Mouse (Mus musculus): ENCODE measurements around the gene Dennd1b.

The Dennd1b gene

GRCm38 (mm10) chr1:139180481-139181149 lies 217.4 kb downstream of the Dennd1b start:
- no peak for DNase-seq (ENCODE audit: low read depth, low spot score)

GRCm38 (mm10) chr1:139192635-139193034 lies 229.4 kb downstream of the Dennd1b start:
- DNase-seq (ENCODE audit: low read depth, low spot score): no peak

- DNase-seq (ENCODE audit: low read depth, low spot score): peak; percentile 29
Observed at GRCm38 (mm10) chr1:139194011-139194410, 230.8 kb downstream of the Dennd1b start.

DNA sequence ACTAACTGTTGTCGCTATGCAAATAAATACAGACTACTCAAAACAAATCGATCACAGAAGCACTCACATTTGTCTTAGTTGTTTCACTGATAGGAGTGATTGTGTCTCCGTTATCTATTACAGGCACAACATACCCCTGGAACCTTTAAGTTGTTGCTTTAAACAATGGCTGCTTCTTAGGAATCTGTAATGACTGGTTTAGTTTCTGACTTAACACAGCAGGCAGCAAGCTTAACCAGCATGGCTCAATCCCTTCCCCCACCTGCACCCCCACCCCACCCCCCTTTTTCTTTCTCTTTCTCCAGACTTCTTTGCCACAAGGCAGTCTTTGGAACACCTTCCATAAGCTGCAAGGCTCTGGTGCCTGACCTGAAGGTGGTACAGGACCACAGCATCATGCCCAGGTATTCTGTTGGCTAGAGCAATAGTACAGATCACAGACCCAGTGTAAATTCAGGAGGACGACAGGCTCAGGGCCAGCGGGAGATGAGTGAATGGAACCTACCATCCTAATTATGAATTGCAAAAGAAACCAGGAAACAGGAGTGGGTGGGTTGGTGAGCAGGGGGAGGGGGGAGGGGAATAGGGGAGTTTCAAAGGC lies 231.3 kb downstream of the Dennd1b start:
- no peak for DNase-seq (ENCODE audit: low read depth, low spot score)

DNA sequence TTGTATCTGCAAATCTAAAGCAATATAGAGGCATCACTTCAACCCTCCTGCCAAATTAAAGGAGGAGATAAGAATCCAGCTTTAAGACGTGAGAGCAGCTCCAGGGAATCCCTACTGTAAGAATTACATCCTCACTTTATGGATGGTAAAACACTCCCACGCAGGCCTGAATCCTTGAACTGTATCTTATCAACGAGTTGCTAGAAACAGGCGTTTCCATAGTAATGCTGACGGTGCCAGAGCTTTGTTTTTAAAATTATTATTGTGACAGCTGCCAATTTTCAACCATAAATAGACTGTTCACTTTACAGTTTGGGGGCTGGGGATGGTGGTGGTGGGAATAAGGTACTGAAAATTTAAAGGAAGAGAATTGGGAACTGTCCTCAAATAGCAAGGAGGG lies 239.8 kb downstream of the Dennd1b start:
- DNase-seq (ENCODE audit: low read depth, low spot score): no peak

- no peak for DNase-seq (ENCODE audit: low read depth, low spot score)
Observed at GRCm38 (mm10) chr1:139206259-139206658, 243.0 kb downstream of the Dennd1b start.

GRCm38 (mm10) chr1:139209796-139210195 lies 246.6 kb downstream of the Dennd1b start:
- peak; percentile 33 for DNase-seq (ENCODE audit: low read depth, low spot score)

DNA sequence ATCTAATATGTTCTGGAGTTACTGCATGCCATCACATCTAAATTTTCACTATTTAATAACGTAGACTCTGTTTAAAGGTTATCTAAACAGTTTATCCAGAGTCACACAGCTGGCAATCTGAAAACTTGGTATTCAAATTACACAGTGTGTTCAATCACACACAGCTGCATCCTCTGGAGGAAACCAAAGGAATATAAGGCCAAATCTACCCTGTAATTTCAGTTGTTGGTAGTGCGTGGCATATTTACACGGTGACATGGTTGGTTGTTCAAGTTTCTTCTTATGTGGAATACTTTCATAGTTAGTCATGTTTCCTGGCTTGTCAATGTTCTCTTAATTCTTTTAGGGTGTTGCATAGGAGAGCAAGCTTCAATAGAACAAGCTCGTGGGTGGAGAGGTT lies 247.3 kb downstream of the Dennd1b start:
- DNase-seq (ENCODE audit: low read depth, low spot score): no peak

DNA sequence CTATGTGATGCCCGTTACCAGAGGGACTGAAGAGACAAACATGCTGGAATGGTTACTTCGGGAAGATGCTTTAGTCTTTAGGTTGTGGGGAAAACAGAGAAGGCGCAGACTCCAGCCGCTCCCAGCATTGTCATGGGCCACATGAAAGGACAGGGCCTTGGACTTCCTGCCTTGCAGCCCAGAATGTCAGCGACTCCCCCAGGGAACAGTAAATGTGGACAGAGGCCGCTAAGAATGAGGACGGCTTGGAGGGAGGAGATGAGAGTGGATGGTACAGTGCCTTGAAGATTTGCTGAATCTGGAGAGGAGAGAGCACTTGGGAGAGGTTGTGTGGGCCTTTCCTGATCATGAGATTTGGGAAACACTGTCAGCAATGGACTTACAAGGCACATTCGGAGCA lies 252.1 kb downstream of the Dennd1b start:
- DNase-seq (ENCODE audit: low read depth, low spot score): no peak

DNA sequence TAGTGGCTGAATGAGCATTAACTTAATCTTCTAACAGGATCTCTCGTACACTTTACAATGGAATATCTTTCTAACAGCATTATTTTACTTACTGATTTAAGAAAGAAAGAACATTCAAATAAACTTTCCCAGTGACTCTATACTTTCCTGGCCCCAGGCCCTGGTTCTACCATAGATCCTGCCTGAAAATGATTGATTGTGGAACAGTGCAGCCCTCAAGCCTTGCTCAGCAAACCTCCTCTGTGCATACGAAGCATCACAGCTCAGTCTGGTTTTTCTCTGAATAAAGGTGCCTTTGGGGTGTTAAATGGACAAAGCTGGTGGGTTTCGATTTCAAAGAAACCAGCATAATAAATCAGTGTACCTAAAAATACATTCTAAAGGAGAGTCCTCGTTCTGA lies 260.6 kb downstream of the Dennd1b start:
- no peak for DNase-seq (ENCODE audit: low read depth, low spot score)

GRCm38 (mm10) chr1:139224309-139224949 lies 261.2 kb downstream of the Dennd1b start:
- DNase-seq (ENCODE audit: low read depth, low spot score): no peak

Measured in mesoderm, embryonic 11.5 days (tissue).